Mouse (Mus musculus) stomach, embryonic 15.5 days (tissue): Measurements from ENCODE around the gene Tcf7l2. TPM values are rescaled to one million over a fixed set of nuclear protein-coding genes. Genes with fewer than 3 reads are reported as not detected.

Experiments used
- ATAC-seq: fragments of 200-750 bp; cut with Nextera tagmentation; 2 replicates; pipeline ENCODE4 v1.8.0; 2017; ENCODE audit warnings: low read depth, moderate number of reproducible peaks, moderate TSS enrichment; ENCODE audit not compliant: insufficient read depth, low FRiP score
- H3K27ac ChIP-seq: fragments of 300-500 bp; sonication (generic); 2 replicates; pipeline ENCODE4 v1.5.1; 2015; ENCODE audit warnings: mild to moderate bottlenecking, inconsistent platforms
- H3K27me3 ChIP-seq: fragments of 300-500 bp; sonication (generic); replicated peaks from 2 replicates; pipeline ENCODE4 v1.6.1; 2015; ENCODE audit warnings: inconsistent platforms
- H3K36me3 ChIP-seq: fragments of 300-500 bp; sonication (generic); 2 replicates; pipeline ENCODE4 v1.6.1; 2015; ENCODE audit warnings: inconsistent platforms
- H3K4me1 ChIP-seq: fragments of 300-500 bp; sonication (generic); 2 replicates; pipeline ENCODE4 v1.6.1; 2015; ENCODE audit warnings: inconsistent platforms
- H3K4me2 ChIP-seq: fragments of 300-500 bp; sonication (generic); 2 replicates; pipeline ENCODE4 v1.6.1; 2015; ENCODE audit warnings: mild to moderate bottlenecking, inconsistent platforms
- H3K4me3 ChIP-seq: fragments of 300-500 bp; sonication (generic); replicated peaks from 2 replicates; pipeline ENCODE4 v1.5.1; 2015; ENCODE audit warnings: inconsistent platforms
- H3K9ac ChIP-seq: fragments of 300-500 bp; sonication (generic); 2 replicates; pipeline ENCODE4 v1.6.1; 2015; ENCODE audit warnings: inconsistent platforms
- H3K9me3 ChIP-seq: fragments of 300-500 bp; sonication (generic); 2 replicates; pipeline ENCODE4 v1.6.1; 2016; ENCODE audit warnings: inconsistent platforms
- WGBS: fragments of 180-500 bp; shearing (Covaris S2); methylation state at CpG from one replicate; pipeline ENCODE4 v1.1.7; 2015; 5-methylcytosine and 5-hydroxymethylcytosine counted together
- polyA plus RNA-seq: library from polyadenylated mRNA; unstranded; fragments of >200 nt; fragmentation: Nextera tagmentation; extraction: Ambion mirVana; gene quantifications from 2 replicates; pipeline ENCODE4 v1.2.1, GENCODE M21; 2015

Gene Tcf7l2
- polyA plus RNA-seq, 1 experiment from 2014 or later, result 85.2 TPM

DNA sequence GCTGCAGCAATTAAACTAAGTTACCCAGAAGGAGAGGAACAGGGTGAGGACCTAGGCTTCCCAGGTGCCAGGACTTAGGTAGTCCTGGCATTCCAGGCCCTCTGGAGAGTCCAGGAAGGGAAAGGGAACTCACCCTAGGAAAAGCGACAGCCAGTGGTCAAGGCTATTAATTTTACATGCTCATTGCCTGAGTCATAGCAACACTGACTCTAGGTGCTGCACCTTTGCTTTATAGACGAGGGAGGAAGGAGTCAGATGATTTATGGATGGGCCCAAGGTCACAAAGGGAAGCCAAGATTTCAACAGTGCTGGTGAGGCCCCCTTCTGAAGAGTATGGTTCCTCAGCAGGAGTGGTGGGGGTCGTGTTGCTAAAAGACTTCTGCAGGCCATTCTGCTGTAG lies 8.6 kb upstream of the Tcf7l2 start:
- Histone ChIP-seq H3K36me3 (no peaks in the 10 kb centered on the region), H3K9ac (no peak overlapping the region), H3K4me2 (no peak overlapping the region), H3K9me3 (no peaks in the 10 kb centered on the region), H3K4me3 (no peak overlapping the region), H3K4me1 (0 out of 2 replicates have a peak, but pooled peaks cover 7% of the 10 kb centered on the region), H3K27ac (peak overlapping the region; percentile 49), H3K27me3 (no peaks in the 10 kb centered on the region)
- WGBS, result 26% methylated on average over 3 of the region's 3 CpGs
- ATAC-seq, result 0 out of 2 replicates have a peak, but pooled peaks have one; percentile 14

DNA sequence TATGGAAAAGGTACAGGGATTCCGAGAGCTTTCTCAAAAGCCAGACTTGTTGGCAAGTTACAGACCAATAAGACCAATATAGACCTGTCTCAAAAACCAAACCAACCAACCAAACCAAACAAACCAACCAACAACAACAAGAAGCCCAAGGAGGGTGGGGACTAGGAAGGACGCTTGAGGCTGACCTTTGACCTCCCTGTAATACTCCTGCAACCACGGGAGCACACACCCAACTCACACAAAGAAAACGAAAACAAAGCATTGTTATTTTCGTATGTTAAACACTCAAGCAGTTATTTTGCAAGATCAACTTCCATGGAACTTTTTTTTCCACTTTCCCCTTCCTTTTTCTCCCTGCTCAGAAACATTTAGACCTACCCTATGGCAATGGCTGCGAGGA lies 5.6 kb upstream of the Tcf7l2 start:
- H3K9ac ChIP-seq, result no peak overlapping the region
- WGBS, result 64% methylated on average over 6 of the region's 6 CpGs
- ATAC-seq, result no peak
- 0 out of 2 replicates have a peak, but pooled peaks cover 8% of the 10 kb centered on the region for H3K4me1 ChIP-seq
- no peaks in the 10 kb centered on the region for H3K9me3 ChIP-seq
- no peak overlapping the region for H3K4me2 ChIP-seq
- no peak overlapping the region for H3K4me3 ChIP-seq
- no peaks in the 10 kb centered on the region for H3K27me3 ChIP-seq
- no peaks in the 10 kb centered on the region for H3K36me3 ChIP-seq
- no peak overlapping the region for H3K27ac ChIP-seq

DNA sequence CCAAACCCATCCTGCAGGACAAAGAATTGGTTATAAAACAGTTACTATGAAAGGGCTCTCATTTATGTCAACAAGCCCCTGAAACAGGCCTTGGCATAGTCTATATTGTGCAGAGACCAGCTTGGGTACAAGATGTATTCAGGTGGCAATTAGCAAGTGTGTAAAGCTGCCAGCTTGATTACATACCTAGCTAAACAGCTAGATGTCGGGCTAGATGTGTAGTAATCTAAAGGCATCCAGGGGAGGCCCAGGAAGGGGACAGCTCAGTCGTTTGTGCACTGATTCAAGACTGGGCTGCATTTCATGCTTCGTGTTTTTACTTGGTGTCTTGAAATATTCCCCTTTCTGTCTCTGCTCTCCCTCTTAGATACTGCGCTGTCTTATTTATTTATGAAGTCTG lies 1.9 kb upstream of the Tcf7l2 start:
- Histone ChIP-seq H3K4me2 (no peak overlapping the region), H3K4me1 (0 out of 2 replicates have a peak, but pooled peaks cover 3% of the 10 kb centered on the region), H3K36me3 (no peaks in the 10 kb centered on the region), H3K9ac (no peak overlapping the region), H3K27me3 (no peaks in the 10 kb centered on the region), H3K27ac (no peak overlapping the region), H3K9me3 (no peaks in the 10 kb centered on the region), H3K4me3 (no peak overlapping the region)
- WGBS, result 41% methylated on average over 4 of the region's 4 CpGs
- ATAC-seq, result no peak

DNA sequence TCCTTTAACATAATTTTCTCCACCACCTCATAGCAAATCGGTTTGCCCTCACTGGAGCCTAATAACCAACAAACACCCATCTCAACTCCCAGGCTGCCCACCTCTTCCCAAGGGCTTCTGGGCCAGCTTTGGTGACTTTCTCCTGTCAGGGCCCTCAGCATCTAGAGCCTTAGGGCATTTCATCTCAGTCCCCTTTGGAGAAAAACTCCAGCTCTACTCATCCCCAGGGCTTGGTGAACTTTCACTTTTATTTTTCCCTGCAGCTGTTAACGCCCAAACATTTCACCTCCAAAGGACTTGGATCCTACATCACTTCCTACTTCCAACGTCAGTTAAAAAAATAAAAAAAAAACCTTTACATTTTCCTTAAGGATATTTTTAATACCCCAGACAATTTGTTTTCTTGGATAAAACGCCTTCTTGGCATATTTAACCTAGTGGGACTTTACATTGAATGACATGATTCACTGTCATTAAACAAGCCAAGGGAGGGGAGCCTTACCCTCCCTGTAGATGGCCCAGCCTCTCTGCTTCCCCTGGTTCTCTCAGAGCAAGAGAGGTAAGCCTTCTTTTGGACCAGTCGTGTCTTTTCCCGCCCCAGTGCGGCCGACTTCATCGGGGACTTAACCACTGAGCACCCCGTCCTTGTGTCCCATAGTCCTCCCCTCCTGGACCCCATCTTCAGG lies 724 bp upstream of the Tcf7l2 start:
- H3K4me3 ChIP-seq, result peak overlapping the region; percentile 73
- H3K4me1 ChIP-seq, result peaks cover 8% of the 10 kb centered on the region
- H3K9ac ChIP-seq, result no peak overlapping the region
- H3K4me2 ChIP-seq, result peak overlapping the region; percentile 74
- no peaks in the 10 kb centered on the region for H3K27me3 ChIP-seq
- 9% methylated on average over 10 of the region's 10 CpGs for WGBS
- ATAC-seq, result no peak; the same call in 1 of the 2 replicates
- H3K36me3 ChIP-seq, result no peaks in the 10 kb centered on the region
- H3K27ac ChIP-seq, result peak overlapping the region; percentile 94
- no peaks in the 10 kb centered on the region for H3K9me3 ChIP-seq

DNA sequence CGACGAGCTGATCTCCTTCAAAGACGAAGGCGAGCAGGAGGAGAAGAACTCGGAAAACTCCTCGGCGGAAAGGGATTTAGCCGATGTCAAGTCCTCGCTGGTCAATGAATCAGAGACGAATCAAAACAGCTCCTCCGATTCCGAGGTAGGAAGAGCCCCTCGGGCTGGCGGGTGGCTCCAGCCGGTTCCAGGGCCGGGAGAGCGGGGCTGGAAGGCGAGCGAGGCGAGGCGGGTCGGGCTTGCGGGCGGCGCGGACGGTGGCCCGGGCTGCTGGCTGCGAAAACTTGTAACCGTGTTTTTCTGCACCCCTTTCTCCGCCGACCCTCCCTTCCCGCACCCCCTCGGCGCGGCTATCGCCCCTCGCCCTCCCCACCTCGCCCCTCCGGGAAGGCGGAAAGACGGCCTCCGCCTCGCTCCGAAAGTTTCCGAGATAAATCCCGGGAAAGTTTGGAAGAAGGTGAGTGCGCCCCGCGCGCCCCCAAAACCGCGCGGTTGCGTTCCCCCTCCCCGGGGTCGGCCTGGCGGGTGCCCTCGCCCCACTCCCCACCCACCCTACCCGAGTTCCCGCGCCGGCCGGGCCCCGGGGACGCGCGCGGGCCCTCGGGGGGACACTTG lies 873 bp downstream of the Tcf7l2 start:
- WGBS, result under 1% methylated on average over 70 of the region's 70 CpGs
- ATAC-seq, result no peak
- H3K4me1 ChIP-seq, result peaks cover 24% of the 10 kb centered on the region
- no peaks in the 10 kb centered on the region for H3K27me3 ChIP-seq
- peak overlapping the region; percentile 74 for H3K4me2 ChIP-seq
- no peaks in the 10 kb centered on the region for H3K36me3 ChIP-seq
- peak overlapping the region; percentile 99 for H3K27ac ChIP-seq
- H3K9ac ChIP-seq, result peak overlapping the region; percentile 76
- H3K9me3 ChIP-seq, result no peaks in the 10 kb centered on the region
- peak overlapping the region; percentile 73 for H3K4me3 ChIP-seq

DNA sequence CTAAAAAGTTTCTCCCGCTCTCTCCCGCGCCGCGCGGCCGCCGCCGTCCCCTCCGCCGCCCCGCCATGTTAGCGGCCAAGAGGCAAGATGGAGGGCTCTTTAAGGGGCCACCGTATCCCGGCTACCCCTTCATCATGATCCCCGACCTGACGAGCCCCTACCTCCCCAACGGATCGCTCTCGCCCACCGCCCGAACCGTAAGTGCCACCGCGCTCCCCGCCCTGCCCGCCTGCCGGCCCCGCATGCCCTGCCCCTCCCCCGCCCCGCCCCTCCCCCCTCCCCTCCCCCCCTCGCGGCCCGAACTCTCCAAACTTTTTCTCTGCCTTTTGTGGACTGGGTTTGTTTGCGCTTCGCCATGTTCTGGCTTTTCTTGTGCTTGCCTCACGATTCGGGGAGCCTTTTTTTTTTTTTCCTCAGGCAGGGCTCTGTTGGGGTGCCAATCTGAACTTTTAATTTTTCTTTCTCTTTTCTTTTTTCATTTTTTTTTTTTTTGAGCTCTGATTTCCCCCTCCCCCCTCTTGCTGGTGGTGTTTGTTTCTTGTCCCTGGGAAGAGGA lies 1.5 kb downstream of the Tcf7l2 start:
- no peaks in the 10 kb centered on the region for H3K36me3 ChIP-seq
- peak overlapping the region; percentile 74 for H3K4me2 ChIP-seq
- H3K27me3 ChIP-seq, result no peaks in the 10 kb centered on the region
- H3K27ac ChIP-seq, result peak overlapping the region; percentile 99
- peak overlapping the region; percentile 73 for H3K4me3 ChIP-seq
- peak overlapping the region; percentile 79 for H3K9ac ChIP-seq
- under 1% methylated on average over 33 of the region's 38 CpGs for WGBS
- H3K4me1 ChIP-seq, result peaks cover 28% of the 10 kb centered on the region
- H3K9me3 ChIP-seq, result no peaks in the 10 kb centered on the region
- no peak for ATAC-seq

DNA sequence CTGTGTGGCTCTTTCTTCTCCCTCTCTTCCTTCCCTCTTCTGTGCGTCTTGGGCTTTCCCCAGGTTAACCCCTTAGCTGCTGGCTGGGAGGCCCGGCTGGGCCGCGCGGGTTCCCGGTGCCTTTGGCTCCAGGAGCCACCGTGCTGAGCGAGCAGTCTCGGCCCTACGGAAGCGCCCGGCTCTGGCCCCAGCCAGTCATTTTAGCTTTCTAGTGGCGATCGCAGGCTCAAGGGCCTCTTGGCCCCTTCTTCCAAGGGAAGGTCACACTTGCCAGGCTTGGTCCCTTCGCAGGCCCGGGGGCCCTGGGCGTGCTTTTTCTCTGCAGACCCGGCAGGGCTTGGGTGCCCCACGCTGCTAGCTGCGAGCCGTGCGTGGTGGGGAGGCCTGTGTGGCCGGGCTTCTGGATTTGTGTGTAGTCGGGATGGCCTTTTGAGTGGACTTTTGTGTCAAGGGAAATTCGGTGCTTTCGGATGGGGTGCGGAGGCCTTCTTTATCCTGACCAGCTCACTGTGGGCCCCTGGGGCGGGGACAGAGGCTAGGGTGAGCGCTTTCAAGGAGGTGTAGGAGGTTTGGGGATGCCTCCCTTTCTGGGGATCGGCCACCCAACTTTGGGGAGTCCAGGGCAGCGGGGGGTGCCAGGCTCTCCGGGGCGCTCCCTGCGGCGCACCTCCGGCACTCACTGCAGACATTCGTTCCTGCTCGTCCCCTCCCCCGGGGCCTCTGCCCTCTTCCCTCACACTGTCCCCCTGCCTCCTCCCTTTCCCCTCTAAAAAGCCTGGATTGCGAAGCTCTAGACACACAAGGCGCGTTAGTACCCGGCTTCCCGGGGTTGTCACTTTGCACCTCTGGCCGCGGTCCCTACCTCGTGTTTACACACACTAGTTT lies 2.2 kb downstream of the Tcf7l2 start:
- Histone ChIP-seq H3K4me3 (peak overlapping the region; percentile 73), H3K36me3 (no peaks in the 10 kb centered on the region), H3K9ac (peak overlapping the region; percentile 79), H3K4me1 (peaks cover 36% of the 10 kb centered on the region), H3K9me3 (no peaks in the 10 kb centered on the region), H3K27ac (peak overlapping the region; percentile 99), H3K4me2 (peak overlapping the region; percentile 74), H3K27me3 (no peaks in the 10 kb centered on the region)
- under 1% methylated on average over 41 of the region's 47 CpGs for WGBS
- peak; percentile 44; the same call in 1 of the 2 replicates for ATAC-seq

DNA sequence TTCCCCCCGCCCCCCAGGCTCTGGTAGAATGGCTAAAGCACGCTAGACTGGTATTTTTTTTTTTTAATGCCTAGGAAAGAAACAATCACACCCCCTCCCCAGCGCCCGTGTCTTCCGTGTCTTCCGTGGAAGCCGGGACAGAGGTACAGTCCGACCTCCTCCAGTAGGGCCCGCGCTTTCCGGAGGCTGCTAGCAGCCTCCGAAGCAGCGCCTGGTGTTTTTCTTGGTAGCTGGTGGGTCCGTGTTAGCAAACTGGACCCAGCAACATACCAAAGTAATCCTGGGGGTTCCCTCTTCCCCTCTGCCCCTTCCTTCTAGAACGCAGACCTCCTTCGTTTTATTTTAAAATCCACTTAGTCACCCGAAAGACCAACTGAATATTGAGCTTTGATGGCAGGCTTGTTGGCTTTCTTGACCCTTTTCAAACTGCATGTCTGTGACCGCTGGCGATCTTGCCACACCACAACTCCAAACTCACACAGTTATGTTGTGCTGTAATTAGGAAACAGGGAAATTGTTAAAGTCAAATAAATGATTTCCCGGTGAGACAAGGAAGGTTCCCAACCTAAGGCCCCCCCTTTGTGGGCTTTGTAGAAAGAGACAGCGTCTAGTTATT lies 3.1 kb downstream of the Tcf7l2 start:
- H3K9ac ChIP-seq, result peak overlapping the region; percentile 79; the same call in 1 of the 2 replicates
- peak overlapping the region; percentile 74 for H3K4me2 ChIP-seq
- H3K4me3 ChIP-seq, result peak overlapping the region; percentile 73
- no peaks in the 10 kb centered on the region for H3K36me3 ChIP-seq
- no peaks in the 10 kb centered on the region for H3K9me3 ChIP-seq
- H3K27me3 ChIP-seq, result no peaks in the 10 kb centered on the region
- H3K27ac ChIP-seq, result peak overlapping the region; percentile 99
- WGBS, result 6% methylated on average over 21 of the region's 21 CpGs
- no peak for ATAC-seq
- peaks cover 44% of the 10 kb centered on the region for H3K4me1 ChIP-seq

DNA sequence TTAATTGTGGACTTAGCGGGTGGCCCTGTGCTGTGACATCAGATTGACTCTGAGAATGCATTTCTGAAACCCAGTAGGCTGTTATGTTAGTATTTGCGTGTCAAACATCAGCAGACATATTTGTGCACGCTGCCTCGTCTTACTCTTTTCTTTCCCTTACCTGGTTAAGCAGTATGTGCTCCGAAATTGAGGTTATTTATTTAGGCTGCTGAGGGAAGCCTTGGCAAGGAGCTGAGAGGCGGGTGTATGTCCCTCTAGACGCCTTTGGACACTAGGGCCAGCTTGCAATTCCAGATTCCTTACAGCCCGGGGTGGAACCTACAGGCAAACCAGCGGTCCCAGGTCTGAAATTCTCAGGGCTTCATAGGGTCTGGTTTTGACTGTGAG lies 3.6 kb downstream of the Tcf7l2 start:
- H3K4me2 ChIP-seq, result peak overlapping the region; percentile 74
- H3K27ac ChIP-seq, result peak overlapping the region; percentile 48
- no peaks in the 10 kb centered on the region for H3K9me3 ChIP-seq
- no peaks in the 10 kb centered on the region for H3K27me3 ChIP-seq
- H3K4me1 ChIP-seq, result peaks cover 49% of the 10 kb centered on the region
- WGBS, result 25% methylated on average over 9 of the region's 9 CpGs
- H3K9ac ChIP-seq, result peak overlapping the region; percentile 79; the same call in 1 of the 2 replicates
- no peak for ATAC-seq
- H3K36me3 ChIP-seq, result no peaks in the 10 kb centered on the region
- H3K4me3 ChIP-seq, result peak overlapping the region; percentile 73

DNA sequence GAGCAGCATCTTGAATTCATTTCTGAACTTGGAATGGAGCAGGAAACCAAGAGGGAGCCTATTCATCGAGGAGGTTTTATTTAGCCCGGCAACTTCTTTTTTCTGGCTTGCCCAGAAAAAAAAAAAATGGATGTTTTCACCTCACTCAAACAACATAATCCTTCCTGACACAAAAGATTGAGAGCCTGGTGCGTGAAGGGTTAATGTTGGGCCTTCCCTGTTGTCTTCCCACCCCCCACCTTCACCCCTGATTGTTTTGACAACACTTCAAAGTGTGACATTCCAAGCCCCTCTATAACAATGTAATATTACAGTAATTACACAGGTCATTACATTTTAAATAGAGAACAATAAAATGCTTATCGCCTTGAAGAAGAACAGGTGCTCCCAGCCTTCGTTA lies 4.6 kb downstream of the Tcf7l2 start:
- H3K4me1 ChIP-seq, result peaks cover 49% of the 10 kb centered on the region
- no peak overlapping the region for H3K9ac ChIP-seq
- ATAC-seq, result no peak
- H3K4me2 ChIP-seq, result 0 out of 2 replicates have a peak overlapping the region, but pooled peaks have one; percentile 1
- no peaks in the 10 kb centered on the region for H3K27me3 ChIP-seq
- H3K27ac ChIP-seq, result no peak overlapping the region
- no peak overlapping the region for H3K4me3 ChIP-seq
- WGBS, result 38% methylated on average over 5 of the region's 5 CpGs
- H3K36me3 ChIP-seq, result no peaks in the 10 kb centered on the region
- no peaks in the 10 kb centered on the region for H3K9me3 ChIP-seq

DNA sequence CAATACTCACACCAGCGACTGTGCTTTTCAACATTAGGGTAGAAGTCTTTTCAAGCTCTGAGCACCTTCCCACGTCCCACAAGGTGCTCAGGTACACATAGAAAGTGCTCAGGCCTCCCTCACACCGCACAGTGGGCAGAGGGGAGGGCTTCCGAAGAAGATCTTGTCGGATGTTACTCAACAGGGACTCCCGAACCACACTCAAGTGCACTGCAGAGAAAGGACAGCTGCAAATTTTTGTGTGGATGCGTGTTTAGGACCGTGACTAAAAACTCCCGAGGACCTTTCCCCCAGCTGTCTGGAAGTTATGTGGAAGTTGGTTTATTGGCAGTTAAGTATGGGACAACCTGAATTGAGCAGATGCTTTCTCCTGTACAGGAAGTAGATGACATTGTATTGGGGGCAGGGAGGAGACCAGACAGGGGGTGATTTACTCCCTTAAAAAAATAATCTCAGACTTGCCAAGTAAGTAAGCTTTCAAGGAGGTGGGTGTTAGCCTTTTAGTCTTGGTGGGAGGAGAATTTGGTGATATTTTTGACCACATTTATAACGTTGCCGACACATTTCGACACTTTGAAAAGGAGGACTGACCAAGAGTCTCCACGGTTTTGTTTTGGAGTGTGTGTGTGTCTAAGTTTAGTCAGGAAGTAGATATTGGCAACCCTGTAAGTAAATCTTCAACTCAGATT lies 5.8 kb downstream of the Tcf7l2 start:
- Histone ChIP-seq H3K4me3 (no peak overlapping the region), H3K27ac (peak overlapping the region; percentile 42; the same call in 1 of the 2 replicates), H3K36me3 (no peaks in the 10 kb centered on the region; the same call in 1 of the 2 replicates), H3K4me2 (peak overlapping the region; percentile 11; the same call in 1 of the 2 replicates), H3K9ac (no peak overlapping the region), H3K9me3 (no peaks in the 10 kb centered on the region), H3K4me1 (peaks cover 53% of the 10 kb centered on the region), H3K27me3 (no peaks in the 10 kb centered on the region)
- ATAC-seq, result no peak
- WGBS, result 23% methylated on average over 13 of the region's 13 CpGs
